Mouse (Mus musculus) MEL (cell line): ENCODE measurements around the gene Dffa. TPM values are rescaled to one million over a fixed set of nuclear protein-coding genes. Genes with fewer than 3 reads are reported as not detected.

ENCODE experiments used
- DNase-seq: peaks from one replicate; pipeline ENCODE4 v3.0.0; 2011; ENCODE audit warnings: low read depth, low spot score
- H3K27ac ChIP-seq: 2 replicates; pipeline ENCODE4 v1.5.1; 2012; ENCODE audit warnings: low read depth, mild to moderate bottlenecking, control low read depth, low read length, moderate library complexity; ENCODE audit not compliant: control insufficient read depth
- H3K27me3 ChIP-seq, 2 experiments: fragments of 150-350 bp in 1 of 2; sonication (generic) in 1 of 2; 2 replicates each; pipeline ENCODE4 v1.6.1; 2012; ENCODE audit warnings: low read length in 2 of 2, mild to moderate bottlenecking in 2 of 2, improper control_type of control experiment in 1 of 2, moderate library complexity in 1 of 2; ENCODE audit not compliant: insufficient read depth in 2 of 2, control insufficient read depth in 1 of 2
- H3K36me3 ChIP-seq, 2 experiments: 2 replicates each; pipeline ENCODE4 v1.6.1; 2012 to 2014; ENCODE audit warnings: low read length in 2 of 2, improper control_type of control experiment in 1 of 2, inconsistent platforms in 1 of 2, mild to moderate bottlenecking in 1 of 2; ENCODE audit not compliant: insufficient read depth in 2 of 2, control insufficient read depth in 1 of 2
- H3K4me1 ChIP-seq, 2 experiments: fragments of 150-350 bp in 1 of 2; sonication (generic) in 1 of 2; 2 replicates each; pipeline ENCODE4 v1.6.1; 2012; ENCODE audit warnings: low read length in 2 of 2, improper control_type of control experiment in 1 of 2, mild to moderate bottlenecking in 1 of 2; ENCODE audit not compliant: insufficient read depth in 2 of 2, control insufficient read depth in 1 of 2
- H3K4me3 ChIP-seq, 2 experiments: fragments of 150-350 bp in 1 of 2; sonication (generic) in 1 of 2; 2 replicates each; pipeline ENCODE4 v1.5.1; 2012; ENCODE audit warnings: low read depth in 2 of 2, low read length in 2 of 2, mild to moderate bottlenecking in 2 of 2, moderate library complexity in 2 of 2, control low read depth in 1 of 2, improper control_type of control experiment in 1 of 2; ENCODE audit not compliant: control insufficient read depth in 1 of 2, insufficient read depth in 1 of 2
- H3K79me2 ChIP-seq: 2 replicates; pipeline ENCODE4 v1.6.1; 2012; ENCODE audit warnings: mild to moderate bottlenecking, low read length, moderate library complexity; ENCODE audit not compliant: control insufficient read depth, poor library complexity, insufficient read depth
- H3K9ac ChIP-seq: 2 replicates; pipeline ENCODE4 v1.6.1; 2012; ENCODE audit warnings: low read depth, mild to moderate bottlenecking, control low read depth, low read length, moderate library complexity; ENCODE audit not compliant: control insufficient read depth, poor library complexity, severe bottlenecking
- H3K9me3 ChIP-seq: fragments of 150-350 bp; sonication (generic); replicated peaks from 2 replicates; pipeline ENCODE4 v1.6.1; 2012; ENCODE audit warnings: mild to moderate bottlenecking, low read length, improper control_type of control experiment, moderate library complexity; ENCODE audit not compliant: insufficient read depth
- BHLHE40 ChIP-seq: IDR thresholded peaks from 2 replicates; pipeline ENCODE4 v1.6.1; 2012; ENCODE audit warnings: low read depth, mild to moderate bottlenecking, inconsistent platforms, low read length, improper control_type of control experiment, borderline replicate concordance
- CTCF ChIP-seq, 3 experiments: IDR thresholded peaks in 2 of 3; conservative IDR thresholded peaks in 1 of 3; 2 replicates each; pipeline ENCODE4 v1.5.1; 2011 to 2012; ENCODE audit warnings: low read length in 3 of 3, low read depth in 2 of 3, mild to moderate bottlenecking in 2 of 3, improper control_type of control experiment in 1 of 3, inconsistent platforms in 1 of 3, mixed read lengths in 1 of 3, moderate library complexity in 1 of 3; ENCODE audit not compliant: control insufficient read depth in 1 of 3, insufficient read depth in 1 of 3, poor library complexity in 1 of 3, severe bottlenecking in 1 of 3
- ETS1 ChIP-seq: IDR thresholded peaks from 2 replicates; pipeline ENCODE4 v1.6.1; 2012; ENCODE audit warnings: low read depth, mild to moderate bottlenecking, inconsistent platforms, low read length, improper control_type of control experiment, moderate library complexity
- GABPA ChIP-seq: IDR thresholded peaks from 2 replicates; pipeline ENCODE4 v1.6.1; 2012; ENCODE audit warnings: low read depth, mild to moderate bottlenecking, inconsistent platforms, low read length, improper control_type of control experiment, moderate library complexity
- GATA1 ChIP-seq: IDR thresholded peaks from 2 replicates; pipeline ENCODE4 v1.6.1; 2011; ENCODE audit warnings: low read depth, low read length, improper control_type of control experiment
- MAZ ChIP-seq: IDR thresholded peaks from 2 replicates; pipeline ENCODE4 v1.6.1; 2012; ENCODE audit warnings: low read depth, mild to moderate bottlenecking, inconsistent platforms, low read length, improper control_type of control experiment
- MYC ChIP-seq: IDR thresholded peaks from 2 replicates; pipeline ENCODE4 v1.6.1; 2011; ENCODE audit warnings: low read depth, mild to moderate bottlenecking, low read length, improper control_type of control experiment, moderate library complexity
- POLR2A ChIP-seq, 2 experiments: IDR thresholded peaks; 2 replicates each; pipeline ENCODE4 v1.6.1; 2011 to 2012; ENCODE audit warnings: low read length in 2 of 2, mild to moderate bottlenecking in 2 of 2, control low read depth in 1 of 2, improper control_type of control experiment in 1 of 2, low read depth in 1 of 2, moderate library complexity in 1 of 2; ENCODE audit not compliant: control insufficient read depth in 1 of 2, insufficient read depth in 1 of 2, poor library complexity in 1 of 2
- POLR2AphosphoS5 ChIP-seq: IDR thresholded peaks from 2 replicates; pipeline ENCODE4 v1.6.1; 2012; ENCODE audit warnings: low read depth, borderline replicate concordance, mild to moderate bottlenecking, inconsistent platforms, low read length, moderate library complexity, mixed read lengths
- RAD21 ChIP-seq: IDR thresholded peaks from 2 replicates; pipeline ENCODE4 v1.6.1; 2011; ENCODE audit warnings: mild to moderate bottlenecking, low read depth, low read length, improper control_type of control experiment
- SIN3A ChIP-seq: IDR thresholded peaks from 2 replicates; pipeline ENCODE4 v1.6.1; 2012; ENCODE audit warnings: low read length, improper control_type of control experiment, inconsistent platforms
- SMC3 ChIP-seq: IDR thresholded peaks from 2 replicates; pipeline ENCODE4 v1.6.1; 2011; ENCODE audit warnings: low read depth, low read length, improper control_type of control experiment
- TAL1 ChIP-seq: IDR thresholded peaks from 2 replicates; pipeline ENCODE4 v1.6.1; 2012; ENCODE audit warnings: mild to moderate bottlenecking, inconsistent platforms, low read length, moderate library complexity, mixed read lengths
- TBP ChIP-seq: IDR thresholded peaks from 2 replicates; pipeline ENCODE4 v1.8.0; 2011; ENCODE audit warnings: low read depth, low read length, improper control_type of control experiment
- USF2 ChIP-seq, 2 experiments: IDR thresholded peaks; 2 replicates each; pipeline ENCODE4 v1.6.1; 2011 to 2012; ENCODE audit warnings: improper control_type of control experiment in 2 of 2, low read length in 2 of 2, borderline replicate concordance in 1 of 2, inconsistent platforms in 1 of 2, low read depth in 1 of 2, mild to moderate bottlenecking in 1 of 2; ENCODE audit not compliant: insufficient read depth in 1 of 2
- ZC3H11A ChIP-seq: IDR thresholded peaks from 2 replicates; pipeline ENCODE4 v1.6.1; 2012; ENCODE audit warnings: low read depth, mild to moderate bottlenecking, inconsistent platforms, low read length, improper control_type of control experiment
- ZMIZ1 ChIP-seq: IDR thresholded peaks from 2 replicates; pipeline ENCODE4 v1.6.1; 2012; ENCODE audit warnings: low read depth, mild to moderate bottlenecking, inconsistent platforms, low read length, improper control_type of control experiment, moderate library complexity
- ZNF384 ChIP-seq: IDR thresholded peaks from 2 replicates; pipeline ENCODE4 v1.6.1; 2012; ENCODE audit warnings: low read depth, mild to moderate bottlenecking, inconsistent platforms, low read length, improper control_type of control experiment
- polyA plus RNA-seq, 2 experiments: library from polyadenylated mRNA; stranded (reverse) in 1 of 2; unstranded in 1 of 2; fragments of >175 nt in 1 of 2; fragments of >200 nt in 1 of 2; gene quantifications; 2 replicates each; pipeline versions ENCODE4 v1.2.1 to v1.2.4; 2012; ENCODE audit warnings: low replicate concordance in 2 of 2, low read depth in 1 of 2; ENCODE audit not compliant: insufficient read length in 2 of 2, insufficient read depth in 1 of 2, missing spikeins in 1 of 2
- total RNA-seq: library from RNA; depleted of rRNA; stranded (reverse); fragments of 300-350 nt; gene quantifications from 2 replicates; pipeline ENCODE4 v1.2.3, GENCODE M21; 2012

Gene Dffa
- total and polyA plus RNA-seq, 3 experiments, result 20.2 to 33.0 TPM; not detected in 1

DNA sequence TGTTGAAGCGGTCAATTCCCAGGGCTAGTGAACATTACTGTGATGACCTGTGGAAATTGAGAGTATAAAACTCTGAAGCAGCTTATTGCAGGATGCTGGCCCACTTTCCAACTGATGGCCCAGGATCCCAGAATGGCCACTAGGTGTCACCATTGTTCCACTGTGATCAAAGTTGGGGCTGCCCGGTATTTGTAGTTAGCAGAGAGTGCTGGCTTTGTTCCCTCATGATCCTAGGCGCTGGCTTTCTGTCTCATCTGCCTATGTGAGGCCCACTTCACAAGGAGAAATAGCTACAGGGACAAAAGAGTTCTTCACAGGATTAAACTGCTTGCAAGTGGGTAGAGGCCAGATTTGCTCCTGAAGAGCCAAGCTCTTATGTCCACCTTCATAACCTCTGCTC is 40.5 kb downstream of the Dffa start:
- H3K9ac ChIP-seq, result no peak overlapping the region
- DNase-seq, result peak; percentile 88
- no peaks in the 10 kb centered on the region for H3K9me3 ChIP-seq
- no peak overlapping the region for H3K4me3 ChIP-seq
- TF ChIP-seq CTCF (IDR thresholded peaks at IDR 0.05 in 2 of 3, conservative IDR thresholded peaks at IDR 0.05 in 1 of 3; ENCODE audit: control insufficient read depth in 1 of 3, insufficient read depth in 1 of 3, low read depth in 2 of 3, low read length in 3 of 3, poor library complexity in 1 of 3, severe bottlenecking in 1 of 3) (peak; percentile 79 to 96 (median 90)), USF2 (IDR thresholded peaks at IDR 0.05; ENCODE audit: borderline replicate concordance in 1 of 2, insufficient read depth in 1 of 2, low read depth in 1 of 2, low read length in 2 of 2) (no peak), RAD21 (peak; percentile 96), ZNF384 (0 out of 2 replicates have a peak, but pooled peaks have one; percentile 44), ETS1 (no peak), SIN3A (0 out of 2 replicates have a peak, but pooled peaks have one; percentile 60), ZC3H11A (peak; percentile 87), TBP (0 out of 2 replicates have a peak, but pooled peaks have one; percentile 42), MYC (0 out of 2 replicates have a peak, but pooled peaks have one; percentile 41), SMC3 (peak; percentile 88)
- H3K36me3 ChIP-seq, result no peaks in the 10 kb centered on the region; a peak in 1 of 4 replicates
- no peaks in the 10 kb centered on the region for H3K27me3 ChIP-seq
- H3K4me1 ChIP-seq, result no peaks in the 10 kb centered on the region; a peak in 1 of 4 replicates
- H3K27ac ChIP-seq, result no peak overlapping the region
- H3K79me2 ChIP-seq, result no peaks in the 10 kb centered on the region

DNA sequence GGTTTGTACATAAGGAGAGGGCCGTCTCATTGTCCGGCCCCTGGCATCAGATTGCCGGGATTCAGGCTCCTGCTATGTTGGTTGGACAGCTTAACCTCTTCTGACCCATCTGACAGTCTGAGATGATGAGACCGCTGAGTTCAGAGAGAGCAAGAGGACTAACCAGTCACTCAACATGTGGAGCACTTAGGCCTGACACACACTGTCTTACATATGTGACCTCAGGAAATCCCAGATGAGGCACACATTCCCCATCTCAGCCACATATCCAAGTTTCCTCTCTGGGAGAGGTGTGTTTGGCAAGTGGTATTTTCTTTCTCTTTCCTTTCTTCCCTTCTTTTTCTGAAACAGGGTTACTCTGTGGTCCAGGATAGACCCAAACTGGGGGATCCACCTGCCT is 41.2 kb downstream of the Dffa start:
- H3K36me3 ChIP-seq, result no peaks in the 10 kb centered on the region; a peak in 1 of 4 replicates
- H3K79me2 ChIP-seq, result no peaks in the 10 kb centered on the region
- H3K4me1 ChIP-seq, result no peaks in the 10 kb centered on the region; a peak in 1 of 4 replicates
- no peak for TF ChIP-seq MAZ
- no peak for TF ChIP-seq GATA1
- TF ChIP-seq POLR2AphosphoS5, result no peak
- no peak for TF ChIP-seq ZMIZ1
- TF ChIP-seq GABPA, result no peak
- TF ChIP-seq MYC, result no peak
- TF ChIP-seq TAL1, result no peak
- TF ChIP-seq BHLHE40, result no peak
- no peak for TF ChIP-seq POLR2A (IDR thresholded peaks at IDR 0.05; ENCODE audit: control insufficient read depth in 1 of 2, insufficient read depth in 1 of 2, low read depth in 1 of 2, low read length in 2 of 2, poor library complexity in 1 of 2)
- TF ChIP-seq ZNF384, result no peak
- no peak overlapping the region for H3K9ac ChIP-seq
- DNase-seq, result no peak
- H3K9me3 ChIP-seq, result no peaks in the 10 kb centered on the region
- no peak overlapping the region for H3K4me3 ChIP-seq
- H3K27ac ChIP-seq, result no peak overlapping the region
- no peaks in the 10 kb centered on the region for H3K27me3 ChIP-seq
